Mouse (Mus musculus): ENCODE results near the gene Znfx1.
A peak's percentile ranks its signal among the peaks of the same experiment; 100 is the strongest.

Gene Znfx1

GRCm38 (mm10) chr2:167062965-167063880, at the start of gene Znfx1:
Znfx1 (minus strand) TSS chr2:167063015.
- peak; percentile 97 to 98 for DNase-seq

GRCm38 (mm10) chr2:167112259-167112658, 49.4 kb upstream of the Znfx1 start:
- DNase-seq: no peak

- DNase-seq: no peak
These were observed 46.7 kb upstream of the Znfx1 start for GRCm38 (mm10) chr2:167109506-167109905.

GRCm38 (mm10) chr2:167103546-167103945, 40.7 kb upstream of the Znfx1 start:
- no peak for DNase-seq

- DNase-seq: peak; percentile 88
These were observed 39.1 kb upstream of the Znfx1 start for GRCm38 (mm10) chr2:167101743-167102441.

- DNase-seq: no peak
These were observed 31.9 kb upstream of the Znfx1 start for GRCm38 (mm10) chr2:167094688-167095087.

GRCm38 (mm10) chr2:167093171-167093900, 30.5 kb upstream of the Znfx1 start:
- no peak for DNase-seq

GRCm38 (mm10) chr2:167090271-167090670, 27.5 kb upstream of the Znfx1 start:
- DNase-seq: no peak

- DNase-seq: no peak
These were observed 24.0 kb upstream of the Znfx1 start for GRCm38 (mm10) chr2:167086836-167087235.

GRCm38 (mm10) chr2:167086092-167086491, 23.3 kb upstream of the Znfx1 start:
- no peak for DNase-seq

- peak; percentile 79 to 80 for DNase-seq
These were observed 18.8 kb upstream of the Znfx1 start for GRCm38 (mm10) chr2:167081639-167082038.

- peak; percentile 49 to 57 for DNase-seq
These were observed 18.3 kb upstream of the Znfx1 start for GRCm38 (mm10) chr2:167081135-167081534.

GRCm38 (mm10) chr2:167080387-167080786, 17.6 kb upstream of the Znfx1 start:
- DNase-seq: no peak

GRCm38 (mm10) chr2:167079535-167080257, 16.9 kb upstream of the Znfx1 start:
- no peak for DNase-seq

GRCm38 (mm10) chr2:167078931-167079495, 16.2 kb upstream of the Znfx1 start:
- no peak for DNase-seq

GRCm38 (mm10) chr2:167078486-167078885, 15.7 kb upstream of the Znfx1 start:
- peak in 1 of 2 experiments; percentile 23 for DNase-seq

GRCm38 (mm10) chr2:167077199-167077962, 14.6 kb upstream of the Znfx1 start:
- no peak for DNase-seq

- DNase-seq: no peak
These were observed 13.9 kb upstream of the Znfx1 start for GRCm38 (mm10) chr2:167076759-167077158.

GRCm38 (mm10) chr2:167076352-167076751, 13.5 kb upstream of the Znfx1 start:
- DNase-seq: no peak

- DNase-seq: no peak
These were observed 11.8 kb upstream of the Znfx1 start for GRCm38 (mm10) chr2:167074587-167074986.

Measured in B cell, adult 2 months (primary cell).